Mouse (Mus musculus) megakaryocyte, adult 5-6 weeks (primary cell): Measurements from ENCODE around the gene Lzts3. TPM values are rescaled to one million over a fixed set of nuclear protein-coding genes. Genes with fewer than 3 reads are reported as not detected.

ENCODE experiments used
- ATAC-seq: 2 replicates; pipeline ENCODE4 v1.8.0; 2016; ENCODE audit warnings: mild to moderate bottlenecking, inconsistent platforms; ENCODE audit not compliant: poor library complexity, severe bottlenecking
- total RNA-seq, 2 experiments: library from RNA; stranded (forward) in 1 of 2; stranded (reverse) in 1 of 2; fragments of 153-499, 151-499 nt in 1 of 2; fragments of 221-1000, 200-1000 nt in 1 of 2; gene quantifications; 2 replicates each; pipeline versions ENCODE4 v1.2.3 to v1.2.4; 2015 to 2017

Gene Lzts3
- total RNA-seq, 2 experiments from 2014 or later: 0.37 to 0.65 TPM

DNA sequence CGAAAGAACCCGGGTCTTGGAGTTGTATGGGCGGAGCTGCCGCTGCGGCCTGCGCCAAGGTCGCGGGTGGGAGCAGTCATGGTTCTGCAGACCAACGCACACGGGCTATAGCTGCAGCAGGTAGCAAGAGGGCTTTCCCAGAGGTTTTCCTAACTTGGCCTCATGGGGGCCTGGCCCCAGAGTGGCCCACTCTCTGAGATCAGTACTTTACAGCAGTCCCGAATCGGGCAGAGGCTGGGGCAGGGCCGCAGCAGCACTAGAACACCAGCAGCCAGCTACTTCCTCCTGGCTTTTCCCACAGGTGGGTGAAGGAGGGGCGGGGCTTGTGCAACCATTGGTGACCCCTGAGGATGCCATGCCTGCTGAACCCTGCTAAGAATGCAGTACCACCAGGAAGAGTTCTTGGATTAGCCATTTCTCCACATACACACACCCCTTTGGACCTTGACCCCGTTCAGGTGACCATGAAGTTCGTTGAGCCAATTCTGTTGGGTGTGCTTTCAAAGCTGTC, 4.4 kb downstream of the Lzts3 start:
- no peak for ATAC-seq

DNA sequence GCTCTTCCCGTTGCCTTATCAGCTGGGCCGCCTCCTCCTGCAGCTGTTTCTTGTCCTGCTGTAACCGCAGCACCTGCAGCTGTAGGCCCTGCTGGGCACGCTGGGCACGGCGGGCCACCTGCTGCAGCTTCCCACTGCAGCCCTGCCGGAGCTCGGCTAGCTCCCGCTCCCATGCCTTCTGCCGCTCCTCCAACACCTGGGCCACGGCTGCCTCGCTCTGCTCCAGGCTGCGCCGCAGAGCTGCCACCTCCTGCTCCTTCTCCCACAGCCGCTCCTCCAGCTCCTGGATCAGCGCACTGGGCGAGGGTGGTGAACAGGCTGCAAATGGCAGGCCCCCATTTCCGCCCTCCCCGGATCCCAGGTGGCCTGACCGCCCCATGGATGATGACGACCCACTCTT, 6.8 kb downstream of the Lzts3 start:
- ATAC-seq: peak; percentile 26; the same call in 1 of the 2 replicates

DNA sequence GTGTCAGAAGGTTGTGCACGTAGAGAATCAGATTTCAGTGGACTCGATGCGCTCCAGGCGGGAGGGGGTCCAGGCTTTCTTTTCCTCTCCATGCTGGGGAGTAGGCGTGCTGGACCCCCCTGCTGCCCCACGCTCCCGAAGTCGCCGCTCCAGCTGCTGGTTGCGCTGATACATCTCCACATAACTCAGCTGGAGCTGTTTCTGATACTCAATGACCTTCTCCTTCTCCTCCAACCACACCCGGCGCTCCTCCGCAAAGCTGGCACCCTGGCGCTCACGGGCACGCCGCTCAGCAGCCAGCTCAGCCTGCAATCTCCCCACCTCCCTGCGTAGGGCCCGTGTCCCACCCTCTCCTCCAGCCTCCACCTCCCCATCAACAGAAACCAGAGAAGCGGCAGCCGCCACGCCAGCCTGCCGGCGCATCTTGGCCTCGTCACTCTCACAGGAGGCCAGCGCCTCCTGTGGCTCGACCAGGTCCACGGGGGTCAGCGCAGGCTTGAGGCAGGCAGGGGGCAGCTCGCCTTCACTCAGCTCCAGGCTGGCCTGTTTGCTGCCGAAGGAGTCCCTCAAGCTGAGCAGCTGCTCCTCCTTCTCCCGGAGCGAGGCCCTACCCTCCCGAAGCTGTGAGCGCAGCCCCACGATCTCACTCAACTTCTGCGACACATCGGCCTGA, 7.7 kb downstream of the Lzts3 start:
- ATAC-seq: peak; percentile 29; the same call in 1 of the 2 replicates

DNA sequence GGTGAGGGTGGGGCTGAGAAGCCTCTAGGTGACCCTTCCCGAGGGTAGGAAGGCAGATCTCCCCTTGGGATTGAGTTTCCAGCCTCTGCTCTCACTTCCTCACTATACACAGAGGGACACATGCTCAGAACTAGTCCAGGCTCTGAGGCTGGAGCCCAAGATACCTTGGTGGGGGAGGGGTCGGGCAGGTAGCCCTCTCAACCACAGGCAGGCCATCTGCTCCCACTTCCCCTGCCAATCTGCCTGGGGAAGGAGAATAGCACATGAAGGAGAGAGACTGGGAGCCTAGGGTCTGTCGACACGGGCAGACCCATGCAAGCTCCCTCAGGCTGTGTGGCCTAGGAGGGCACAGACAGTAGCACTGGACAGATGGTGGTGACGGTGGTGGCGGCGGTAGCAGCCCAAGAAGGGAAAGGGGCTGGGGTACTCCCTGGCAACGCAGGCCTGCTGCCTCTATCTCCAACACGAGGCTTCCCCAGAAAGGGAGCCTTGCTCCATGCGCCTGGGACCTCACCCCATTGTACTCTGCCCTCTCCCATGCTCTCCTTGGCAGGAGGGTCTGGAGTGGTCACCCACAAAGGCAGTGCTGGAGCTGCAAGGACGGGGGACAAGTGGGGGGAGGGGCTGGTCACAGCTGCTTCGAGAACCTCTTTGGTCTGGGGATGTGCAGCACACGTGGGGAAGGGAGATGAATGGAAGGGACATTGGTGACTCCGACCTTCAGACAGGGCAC, 8.4 kb downstream of the Lzts3 start:
- no peak for ATAC-seq

GRCm38 (mm10) chr2:130632887-130633675, 9.5 kb downstream of the Lzts3 start:
- ATAC-seq: no peak

GRCm38 (mm10) chr2:130632416-130632815, 10.2 kb downstream of the Lzts3 start:
- no peak for ATAC-seq

GRCm38 (mm10) chr2:130629839-130630203, 12.8 kb downstream of the Lzts3 start, which contains the start of the genes Fastkd5 and Ubox5:
Gene Fastkd5 (minus strand): TSS chr2:130630027.
Gene Ubox5 (minus strand): TSS chr2:130630038.
- peak; percentile 92 for ATAC-seq

DNA sequence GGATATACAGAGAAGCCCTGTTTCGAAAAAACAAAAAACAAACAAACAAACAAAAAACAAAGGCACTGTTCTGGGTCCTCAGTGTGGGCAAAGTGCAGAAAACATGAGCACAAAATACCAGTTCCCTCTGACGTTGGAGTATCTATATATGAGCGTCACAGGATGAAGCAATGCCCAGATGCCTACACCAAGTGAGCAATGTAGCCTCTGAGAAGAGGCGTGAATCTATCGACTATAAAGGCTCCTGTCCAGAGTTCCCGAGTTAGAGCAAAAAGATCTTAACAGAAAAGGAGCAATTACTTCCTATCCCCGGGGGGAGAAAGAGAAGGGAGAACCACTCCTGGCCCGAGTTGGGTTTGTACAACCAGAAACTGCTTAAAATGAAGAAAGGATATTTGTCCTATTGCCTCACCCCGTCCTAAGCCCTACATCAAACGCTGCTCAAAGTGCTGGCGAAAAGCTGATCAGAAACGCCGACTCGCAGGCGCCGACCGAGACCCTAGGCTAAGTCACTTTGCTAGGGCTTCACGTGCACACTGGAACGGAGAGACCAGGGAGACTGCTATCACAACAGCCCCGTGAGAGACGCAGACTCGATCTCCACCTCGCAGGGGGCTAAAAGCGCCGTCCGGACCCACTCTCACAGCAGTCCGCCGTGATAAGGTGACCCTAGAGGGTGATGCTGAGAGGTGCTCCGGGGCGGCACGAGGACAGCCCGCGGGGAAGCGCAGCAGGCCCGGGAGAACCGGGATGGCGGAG, 13.3 kb downstream of the Lzts3 start:
- peak; percentile 49 for ATAC-seq

DNA sequence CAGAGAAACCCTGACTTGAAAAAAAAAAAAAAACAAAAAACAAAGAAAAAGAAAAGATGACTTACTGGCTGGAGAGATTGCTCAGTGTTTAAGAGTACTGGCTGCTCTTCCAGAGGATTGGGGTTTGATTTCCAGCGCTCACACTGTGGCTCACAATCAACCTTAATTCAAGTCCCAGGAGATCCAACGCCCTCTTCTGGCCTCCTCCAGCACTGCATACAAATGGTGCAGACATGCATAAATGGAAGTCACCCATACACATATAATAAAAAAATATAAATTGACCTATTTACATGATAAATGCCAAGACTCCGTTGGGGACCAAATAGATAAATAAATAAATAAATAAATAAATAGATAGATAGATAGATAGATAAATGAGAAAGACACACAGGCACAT, 14.2 kb downstream of the Lzts3 start:
- no peak for ATAC-seq

DNA sequence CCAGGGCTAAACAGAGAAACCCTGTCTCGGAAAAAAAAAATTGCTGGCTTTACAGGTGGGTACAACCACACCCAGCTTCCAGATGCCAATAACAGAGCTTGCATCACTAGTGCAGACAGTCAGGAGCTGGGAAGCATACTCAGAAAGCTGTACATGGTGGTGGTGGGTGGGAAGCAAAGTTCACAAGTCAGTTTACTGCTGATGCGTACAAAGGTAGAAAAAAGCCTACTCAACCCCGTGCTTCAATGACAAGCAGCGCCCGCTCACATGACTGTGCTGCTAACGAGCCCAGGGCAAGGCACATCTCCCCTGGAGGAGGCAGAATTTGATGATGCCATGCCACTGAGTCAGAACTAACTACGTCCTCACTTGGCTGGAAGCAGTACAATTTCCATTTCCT, 23.6 kb downstream of the Lzts3 start:
- no peak for ATAC-seq

DNA sequence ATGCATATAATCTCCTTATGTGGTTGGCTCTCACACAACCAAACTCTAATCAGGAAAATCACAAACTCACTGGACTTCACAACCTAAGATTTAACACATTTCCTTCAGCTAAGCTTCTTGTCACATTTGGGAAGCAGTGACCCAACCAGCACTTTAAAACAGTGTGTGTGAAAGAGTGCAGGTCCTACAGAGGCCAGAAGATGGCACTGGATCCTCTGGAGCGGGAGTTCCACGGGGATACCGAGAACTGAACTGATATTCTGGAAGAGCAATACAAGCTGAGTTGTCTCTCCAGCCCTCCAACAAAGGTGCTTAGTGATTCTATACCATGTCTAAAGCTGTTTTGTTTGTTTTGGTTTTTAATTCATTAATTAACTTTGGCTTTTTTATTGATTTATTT, 29.5 kb downstream of the Lzts3 start:
- ATAC-seq: no peak

DNA sequence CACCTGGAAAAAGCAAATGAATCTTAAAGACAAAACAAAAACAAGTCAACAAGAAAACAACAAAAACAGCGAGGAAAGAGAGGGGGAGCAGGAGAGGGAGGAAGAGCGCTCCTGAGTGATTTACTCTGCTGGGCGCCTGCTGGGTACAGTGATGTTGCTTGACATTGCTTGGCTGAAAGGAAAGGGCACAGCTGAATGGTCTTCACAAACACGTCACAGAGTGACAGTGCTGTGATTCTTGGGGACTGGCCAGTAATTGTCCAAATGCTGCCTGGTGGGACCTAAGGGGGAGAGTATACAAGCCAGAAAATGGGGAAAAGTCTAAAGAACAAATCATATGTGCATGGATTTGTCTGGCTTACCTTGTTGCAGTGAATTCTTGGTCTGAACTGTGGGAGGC, 40.4 kb downstream of the Lzts3 start:
- no peak for ATAC-seq

DNA sequence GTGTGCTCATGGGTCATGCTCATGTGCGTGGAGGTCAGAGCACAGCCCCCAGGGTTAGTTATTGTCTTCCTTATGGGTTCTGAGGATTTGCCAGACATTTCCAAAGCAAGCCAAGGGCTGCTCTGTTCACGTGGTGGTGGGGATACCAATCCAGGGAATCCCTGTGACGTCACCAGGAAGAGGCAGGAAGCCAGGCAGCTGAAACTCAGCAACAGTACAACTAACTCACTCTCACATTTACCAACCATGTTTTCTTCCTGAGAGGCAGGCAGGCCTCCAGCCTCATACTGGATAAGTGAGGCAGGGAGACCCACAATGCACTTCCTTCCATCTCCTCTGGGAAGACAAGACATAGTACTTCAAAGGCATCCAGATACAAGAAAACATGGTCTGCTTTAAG, 44.2 kb downstream of the Lzts3 start:
- ATAC-seq: no peak

- 0 out of 2 replicates have a peak, but pooled peaks have one; percentile 38 for ATAC-seq
Observed at GRCm38 (mm10) chr2:130597601-130598010, 45.0 kb downstream of the Lzts3 start.

GRCm38 (mm10) chr2:130595596-130595995, 47.0 kb downstream of the Lzts3 start:
- no peak for ATAC-seq

DNA sequence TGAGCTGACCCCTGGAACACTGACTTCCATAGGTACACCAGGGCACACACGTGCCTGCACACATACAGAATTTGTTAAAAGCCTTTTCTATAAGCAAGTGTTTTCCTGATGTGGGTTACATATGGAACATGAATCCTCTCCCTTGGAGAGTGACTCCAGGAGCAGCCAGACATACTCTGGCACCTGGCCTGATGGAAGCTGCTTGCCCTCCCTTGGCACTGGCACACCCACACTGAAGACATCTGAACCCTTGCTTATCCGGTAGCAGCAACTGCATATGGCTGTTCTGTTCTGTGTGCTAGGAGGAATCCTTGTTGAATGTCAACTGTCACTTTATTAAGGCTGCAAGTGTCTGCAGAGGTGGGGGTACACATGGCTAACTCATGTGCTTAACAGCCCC, 51.6 kb downstream of the Lzts3 start:
- no peak for ATAC-seq

DNA sequence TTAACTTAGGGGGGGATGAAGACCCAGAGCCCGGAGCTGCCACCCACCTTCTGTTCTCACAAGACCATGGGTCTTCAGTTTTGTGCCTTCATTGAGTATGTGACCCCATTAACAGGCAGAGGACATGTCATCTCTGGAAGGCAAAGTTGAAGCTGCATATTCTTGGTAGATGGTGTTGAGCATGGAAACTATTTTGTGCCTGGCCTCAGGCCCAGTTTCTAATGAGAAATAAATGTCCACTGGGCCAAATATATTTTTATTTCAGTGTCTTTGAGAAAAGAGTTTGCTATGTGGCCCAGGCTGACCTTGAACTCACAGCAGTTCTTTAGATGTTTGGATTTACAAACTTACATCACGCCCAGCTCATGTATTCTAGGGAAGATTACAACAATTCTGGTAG, 52.8 kb downstream of the Lzts3 start:
- no peak for ATAC-seq

DNA sequence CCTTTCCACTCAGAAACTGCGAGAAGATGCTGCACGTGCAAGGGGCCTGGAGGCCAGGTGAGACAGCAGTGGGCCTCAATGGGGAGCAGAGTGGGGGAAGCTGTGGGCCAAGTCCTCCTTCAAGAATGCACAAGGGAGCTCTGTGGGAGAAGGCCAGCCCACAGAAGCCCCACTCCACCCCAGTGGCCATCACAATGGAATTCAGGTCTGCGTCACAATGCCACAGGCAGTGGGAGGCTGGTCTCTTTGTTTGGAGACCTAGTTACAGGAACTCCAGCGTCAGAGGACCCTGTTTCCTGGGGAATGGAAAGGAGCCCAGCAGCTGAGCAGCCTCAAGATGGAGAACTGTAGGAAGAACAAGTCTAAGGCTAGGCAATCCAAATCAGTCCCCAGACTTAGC, 53.4 kb downstream of the Lzts3 start:
- no peak for ATAC-seq

- ATAC-seq: no peak
Observed at GRCm38 (mm10) chr2:130588373-130588772, 54.2 kb downstream of the Lzts3 start.

GRCm38 (mm10) chr2:130586016-130586415, 56.6 kb downstream of the Lzts3 start:
- ATAC-seq: no peak
